Mouse (Mus musculus): ENCODE results near the gene Hmg20a. TPM values are rescaled to one million over a fixed set of nuclear protein-coding genes. Genes with fewer than 3 reads are reported as not detected.

Gene Hmg20a
- polyA plus RNA-seq, 1 experiment, result 7.9 TPM

- Histone ChIP-seq H3K4me3 (ENCODE audit: control insufficient read depth, low read depth, low read length) (no peak overlapping the region), H3K27ac (ENCODE audit: control insufficient read depth, insufficient read depth, low read depth, low read length) (no peak overlapping the region), H3K36me3 (ENCODE audit: control insufficient read depth, insufficient read depth, low read length) (no peaks in the 10 kb centered on the region), H3K4me1 (ENCODE audit: control insufficient read depth, insufficient read depth, low read length) (no peaks in the 10 kb centered on the region), H3K27me3 (ENCODE audit: control insufficient read depth, insufficient read depth, low read length) (no peaks in the 10 kb centered on the region)
- TF ChIP-seq POLR2A (IDR thresholded peaks at IDR 0.05; ENCODE audit: control insufficient read depth, low read depth, low read length), result no peak
- no peak for TF ChIP-seq CTCF (IDR thresholded peaks at IDR 0.05; ENCODE audit: control insufficient read depth, insufficient read depth, insufficient replicate concordance, low read depth, low read length)
These were observed 21.3 kb downstream of the Hmg20a start for GRCm38 (mm10) chr9:56439699-56440098.

DNA sequence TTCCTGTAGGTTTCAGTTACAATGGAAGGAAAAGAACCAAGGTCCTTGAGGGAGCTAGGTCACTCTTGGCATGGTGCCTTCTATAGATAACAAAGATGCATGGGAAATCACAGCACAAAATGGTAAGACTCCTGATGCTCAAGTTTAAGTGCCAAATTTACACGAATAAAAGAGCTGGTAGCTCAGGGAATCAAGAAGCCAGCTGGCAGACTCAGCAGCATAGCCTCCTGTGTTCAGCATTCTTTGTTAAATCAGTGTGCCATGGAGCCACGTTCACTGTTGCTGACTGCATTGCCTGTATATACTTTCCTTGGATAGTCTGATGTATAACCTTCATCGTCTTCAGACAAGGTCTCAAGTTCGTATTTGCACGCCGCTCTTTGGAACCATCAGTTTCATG lies 33.2 kb downstream of the Hmg20a start:
- Histone ChIP-seq H3K27me3 (ENCODE audit: control insufficient read depth, insufficient read depth, low read length) (no peaks in the 10 kb centered on the region), H3K4me3 (ENCODE audit: control insufficient read depth, low read depth, low read length) (no peak overlapping the region), H3K36me3 (ENCODE audit: control insufficient read depth, insufficient read depth, low read length) (no peaks in the 10 kb centered on the region), H3K27ac (ENCODE audit: control insufficient read depth, insufficient read depth, low read depth, low read length) (no peak overlapping the region), H3K4me1 (ENCODE audit: control insufficient read depth, insufficient read depth, low read length) (no peaks in the 10 kb centered on the region)
- TF ChIP-seq POLR2A (IDR thresholded peaks at IDR 0.05; ENCODE audit: control insufficient read depth, low read depth, low read length) (no peak), CTCF (IDR thresholded peaks at IDR 0.05; ENCODE audit: control insufficient read depth, insufficient read depth, insufficient replicate concordance, low read depth, low read length) (no peak)

DNA sequence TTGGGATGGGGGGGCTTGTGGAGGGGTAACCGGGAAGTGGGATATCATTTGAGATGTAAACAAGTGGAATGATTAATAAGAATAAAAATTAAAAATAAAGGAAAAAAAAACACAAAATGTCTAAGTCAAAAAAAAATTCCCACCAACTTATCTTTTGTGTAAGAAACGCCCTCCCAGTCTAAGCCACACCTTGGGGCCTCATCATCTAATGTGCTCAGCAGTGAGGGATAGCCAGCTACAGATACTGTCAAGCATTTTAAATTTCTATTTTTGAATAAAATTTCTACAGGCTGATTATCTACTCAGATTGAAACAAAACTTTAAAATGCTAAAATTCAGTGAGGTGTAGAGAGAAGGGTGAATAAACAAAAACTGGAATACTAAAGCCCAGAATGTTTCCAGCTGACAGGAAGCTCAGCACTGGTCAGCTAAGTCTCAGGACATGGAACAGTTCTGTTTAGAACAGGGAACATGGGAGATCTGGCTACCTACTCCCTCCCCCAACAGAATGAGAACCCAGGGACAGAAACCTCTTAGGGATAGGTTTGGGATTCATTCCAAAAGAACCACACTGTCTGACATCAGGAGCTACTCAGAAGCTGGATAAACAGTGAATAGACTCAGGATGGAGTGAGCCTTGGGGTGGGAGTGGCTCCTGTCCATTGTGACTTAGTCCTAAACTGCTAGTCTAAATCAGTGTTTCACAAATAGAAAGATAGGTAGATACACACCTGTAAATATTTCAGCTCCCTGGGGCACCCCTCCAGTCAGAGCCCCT lies 34.8 kb downstream of the Hmg20a start:
- H3K4me3 ChIP-seq (ENCODE audit: control insufficient read depth, low read depth, low read length), result no peak overlapping the region
- no peaks in the 10 kb centered on the region for H3K4me1 ChIP-seq (ENCODE audit: control insufficient read depth, insufficient read depth, low read length)
- H3K27ac ChIP-seq (ENCODE audit: control insufficient read depth, insufficient read depth, low read depth, low read length), result no peak overlapping the region
- no peaks in the 10 kb centered on the region for H3K27me3 ChIP-seq (ENCODE audit: control insufficient read depth, insufficient read depth, low read length)
- no peaks in the 10 kb centered on the region for H3K36me3 ChIP-seq (ENCODE audit: control insufficient read depth, insufficient read depth, low read length)
- TF ChIP-seq CTCF (IDR thresholded peaks at IDR 0.05; ENCODE audit: control insufficient read depth, insufficient read depth, insufficient replicate concordance, low read depth, low read length) (no peak), POLR2A (IDR thresholded peaks at IDR 0.05; ENCODE audit: control insufficient read depth, low read depth, low read length) (no peak)

DNA sequence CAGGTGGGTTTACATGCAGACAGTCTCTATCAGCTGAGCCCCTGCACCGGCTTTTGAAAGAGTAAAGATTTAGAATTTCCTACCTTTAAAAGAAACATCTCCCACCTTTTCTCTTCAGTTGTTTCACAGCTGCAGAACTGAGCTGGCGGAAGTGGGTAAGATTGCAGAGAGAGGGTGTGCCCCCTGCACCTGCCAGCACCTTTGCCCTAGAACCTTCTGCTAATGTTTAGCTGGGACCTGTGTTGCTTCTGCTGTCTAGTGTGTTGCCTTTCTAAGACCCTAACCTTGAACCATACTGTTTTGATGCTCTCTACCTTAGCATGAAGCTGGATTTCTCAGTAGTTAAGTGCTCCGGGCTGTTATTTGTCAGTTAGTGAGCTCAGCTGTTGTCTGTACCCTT lies 38.0 kb downstream of the Hmg20a start:
- Histone ChIP-seq H3K27ac (ENCODE audit: control insufficient read depth, insufficient read depth, low read depth, low read length) (no peak overlapping the region), H3K36me3 (ENCODE audit: control insufficient read depth, insufficient read depth, low read length) (no peaks in the 10 kb centered on the region), H3K27me3 (ENCODE audit: control insufficient read depth, insufficient read depth, low read length) (no peaks in the 10 kb centered on the region), H3K4me1 (ENCODE audit: control insufficient read depth, insufficient read depth, low read length) (no peaks in the 10 kb centered on the region), H3K4me3 (ENCODE audit: control insufficient read depth, low read depth, low read length) (no peak overlapping the region)
- no peak for TF ChIP-seq POLR2A (IDR thresholded peaks at IDR 0.05; ENCODE audit: control insufficient read depth, low read depth, low read length)

DNA sequence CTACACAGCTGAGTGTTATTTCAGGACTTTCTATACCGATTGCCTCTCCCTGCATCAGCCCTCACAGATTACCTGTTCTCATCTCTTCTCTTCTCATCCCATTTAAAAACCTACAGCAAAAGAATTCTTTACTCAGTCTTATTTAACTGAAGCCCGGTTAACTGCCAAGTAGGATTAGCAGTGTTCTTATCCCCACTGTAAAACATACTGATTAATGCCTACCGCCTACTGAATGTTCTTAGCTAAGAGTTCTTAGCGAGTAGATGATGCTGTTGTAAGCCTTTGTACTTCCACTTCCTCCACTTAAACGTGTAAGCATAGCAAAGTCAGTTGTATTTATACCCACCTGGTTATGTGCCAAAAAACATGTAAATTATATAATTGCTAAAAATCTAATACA lies 42.6 kb downstream of the Hmg20a start:
- H3K36me3 ChIP-seq (ENCODE audit: control insufficient read depth, insufficient read depth, low read length), result no peaks in the 10 kb centered on the region
- H3K27me3 ChIP-seq (ENCODE audit: control insufficient read depth, insufficient read depth, low read length), result no peaks in the 10 kb centered on the region
- no peak overlapping the region for H3K27ac ChIP-seq (ENCODE audit: control insufficient read depth, insufficient read depth, low read depth, low read length)
- TF ChIP-seq POLR2A (IDR thresholded peaks at IDR 0.05; ENCODE audit: control insufficient read depth, low read depth, low read length) (no peak), CTCF (IDR thresholded peaks at IDR 0.05; ENCODE audit: control insufficient read depth, insufficient read depth, insufficient replicate concordance, low read depth, low read length) (no peak)
- H3K4me1 ChIP-seq (ENCODE audit: control insufficient read depth, insufficient read depth, low read length), result no peaks in the 10 kb centered on the region
- H3K4me3 ChIP-seq (ENCODE audit: control insufficient read depth, low read depth, low read length), result no peak overlapping the region

DNA sequence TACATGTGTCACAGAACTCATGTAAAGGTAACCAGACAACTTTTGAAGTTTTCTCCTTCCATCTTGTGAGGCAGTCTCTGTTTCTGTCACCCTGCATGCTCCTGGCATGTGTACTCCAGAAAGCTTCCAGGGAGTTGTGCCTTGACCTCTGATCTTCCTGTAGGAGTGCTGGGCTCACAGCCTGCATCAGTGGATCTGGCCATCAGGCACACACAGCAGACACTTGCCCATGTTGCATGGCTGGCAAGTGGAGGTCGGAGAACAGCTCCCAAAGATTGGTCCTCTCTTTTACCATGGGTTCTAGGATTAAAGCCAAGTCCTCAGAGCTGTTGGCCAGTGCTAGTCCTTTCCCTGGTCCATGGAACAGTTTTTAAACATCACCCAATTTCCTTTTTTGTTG lies 44.2 kb downstream of the Hmg20a start:
- Histone ChIP-seq H3K27ac (ENCODE audit: control insufficient read depth, insufficient read depth, low read depth, low read length) (no peak overlapping the region), H3K36me3 (ENCODE audit: control insufficient read depth, insufficient read depth, low read length) (no peaks in the 10 kb centered on the region; the same call in 1 of the 2 replicates), H3K4me3 (ENCODE audit: control insufficient read depth, low read depth, low read length) (no peak overlapping the region), H3K4me1 (ENCODE audit: control insufficient read depth, insufficient read depth, low read length) (no peaks in the 10 kb centered on the region), H3K27me3 (ENCODE audit: control insufficient read depth, insufficient read depth, low read length) (no peaks in the 10 kb centered on the region)
- TF ChIP-seq POLR2A (IDR thresholded peaks at IDR 0.05; ENCODE audit: control insufficient read depth, low read depth, low read length) (no peak), CTCF (IDR thresholded peaks at IDR 0.05; ENCODE audit: control insufficient read depth, insufficient read depth, insufficient replicate concordance, low read depth, low read length) (no peak)

- Histone ChIP-seq H3K4me1 (ENCODE audit: control insufficient read depth, insufficient read depth, low read length) (no peaks in the 10 kb centered on the region), H3K27ac (ENCODE audit: control insufficient read depth, insufficient read depth, low read depth, low read length) (no peak overlapping the region), H3K36me3 (ENCODE audit: control insufficient read depth, insufficient read depth, low read length) (no peaks in the 10 kb centered on the region; the same call in 1 of the 2 replicates), H3K4me3 (ENCODE audit: control insufficient read depth, low read depth, low read length) (no peak overlapping the region), H3K27me3 (ENCODE audit: control insufficient read depth, insufficient read depth, low read length) (no peaks in the 10 kb centered on the region)
- no peak for TF ChIP-seq CTCF (IDR thresholded peaks at IDR 0.05; ENCODE audit: control insufficient read depth, insufficient read depth, insufficient replicate concordance, low read depth, low read length)
- no peak for TF ChIP-seq POLR2A (IDR thresholded peaks at IDR 0.05; ENCODE audit: control insufficient read depth, low read depth, low read length)
These were observed 44.6 kb downstream of the Hmg20a start for GRCm38 (mm10) chr9:56463046-56463445.

All from testis, adult 2 months (tissue).